Mouse (Mus musculus) hindbrain, embryonic 13.5 days (tissue): ENCODE data around the gene Mbd3. TPM values are rescaled to one million over a fixed set of nuclear protein-coding genes. Genes with fewer than 3 reads are reported as not detected.

ENCODE experiments used
- ATAC-seq: fragments of 200-750 bp; cut with Nextera tagmentation; 2 replicates; pipeline ENCODE4 v1.8.0; 2017; ENCODE audit warnings: moderate TSS enrichment; ENCODE audit not compliant: low FRiP score
- H3K27ac ChIP-seq: fragments of 300-500 bp; sonication (generic); 2 replicates; pipeline ENCODE4 v1.5.1; 2015; ENCODE audit warnings: inconsistent platforms, mild to moderate bottlenecking, moderate library complexity
- H3K27me3 ChIP-seq: fragments of 300-500 bp; sonication (generic); 2 replicates; pipeline ENCODE4 v1.6.1; 2015; ENCODE audit warnings: mild to moderate bottlenecking, inconsistent platforms
- H3K36me3 ChIP-seq: fragments of 300-500 bp; sonication (generic); 2 replicates; pipeline ENCODE4 v1.6.1; 2015; ENCODE audit warnings: mild to moderate bottlenecking, inconsistent platforms
- H3K4me1 ChIP-seq: fragments of 300-500 bp; sonication (generic); replicated peaks from 2 replicates; pipeline ENCODE4 v1.6.1; 2015; ENCODE audit warnings: inconsistent platforms
- H3K4me2 ChIP-seq: fragments of 300-500 bp; sonication (generic); 2 replicates; pipeline ENCODE4 v1.6.1; 2015; ENCODE audit warnings: inconsistent platforms, mild to moderate bottlenecking, moderate library complexity
- H3K4me3 ChIP-seq: fragments of 300-500 bp; sonication (generic); 2 replicates; pipeline ENCODE4 v1.5.1; 2015; ENCODE audit warnings: mild to moderate bottlenecking, inconsistent platforms
- H3K9ac ChIP-seq: fragments of 300-500 bp; sonication (generic); 2 replicates; pipeline ENCODE4 v1.6.1; 2015; ENCODE audit warnings: mild to moderate bottlenecking, inconsistent platforms
- H3K9me3 ChIP-seq: fragments of 300-500 bp; sonication (generic); 2 replicates; pipeline ENCODE4 v1.6.1; 2016; ENCODE audit warnings: inconsistent platforms
- WGBS: fragments of 180-500 bp; shearing (Covaris S2); methylation state at CpG from one replicate; pipeline ENCODE4 v1.1.7; 2015; 5-methylcytosine and 5-hydroxymethylcytosine counted together
- polyA plus RNA-seq: library from polyadenylated mRNA; unstranded; fragments of >200 nt; fragmentation: Nextera tagmentation; extraction: Ambion mirVana; gene quantifications from 2 replicates; pipeline ENCODE4 v1.2.1, GENCODE M21; 2015

Gene Mbd3
- polyA plus RNA-seq, 1 experiment from 2014 or later, result 230 TPM

DNA sequence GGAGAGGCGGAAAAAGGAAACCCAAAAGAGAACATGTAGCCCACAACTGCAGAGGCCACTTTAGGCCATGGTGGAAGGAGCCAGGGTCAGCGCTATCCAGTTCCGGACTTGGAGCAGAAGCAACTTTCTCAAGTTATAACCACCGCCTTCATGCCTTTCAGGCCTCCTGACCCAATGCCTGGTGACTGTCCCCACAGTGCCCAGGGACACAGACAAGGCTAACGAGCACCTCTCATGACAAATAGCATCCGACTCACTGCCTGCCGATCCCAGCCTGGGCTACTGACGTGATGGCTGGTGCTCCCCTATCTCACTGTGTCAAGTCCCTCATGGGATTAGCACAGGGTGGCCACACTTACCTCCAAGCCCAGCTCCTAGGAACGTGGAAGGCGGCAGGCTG is 21.4 kb upstream of the Mbd3 start:
- Histone ChIP-seq H3K9me3 (no peaks in the 10 kb centered on the region), H3K4me3 (no peak overlapping the region), H3K4me2 (no peak overlapping the region), H3K4me1 (peaks cover 70% of the 10 kb centered on the region), H3K27me3 (no peaks in the 10 kb centered on the region), H3K27ac (peak overlapping the region; percentile 87), H3K36me3 (peaks cover 81% of the 10 kb centered on the region), H3K9ac (no peak overlapping the region)
- WGBS, result 93% methylated on average over 10 of the region's 10 CpGs
- no peak for ATAC-seq

DNA sequence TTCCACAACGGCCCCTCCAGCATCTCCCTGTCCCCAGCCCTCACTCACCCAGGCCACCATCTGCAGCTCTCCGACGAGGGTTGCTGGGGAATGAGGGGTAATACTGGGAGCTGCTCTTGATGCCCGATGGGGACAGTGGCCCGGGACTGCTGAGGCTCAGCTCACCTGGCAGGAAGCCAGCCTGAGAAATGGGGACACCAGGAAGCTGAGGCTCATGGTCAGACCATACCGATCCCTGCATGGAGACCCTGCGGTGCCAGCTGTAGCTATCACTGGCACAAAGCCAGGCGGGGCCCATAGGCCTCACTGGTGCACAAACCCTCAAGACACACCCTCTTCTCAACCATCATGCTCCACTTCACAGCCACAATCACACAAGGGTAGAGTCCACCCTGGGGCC is 20.1 kb upstream of the Mbd3 start:
- peak overlapping the region; percentile 79 for H3K27ac ChIP-seq

DNA sequence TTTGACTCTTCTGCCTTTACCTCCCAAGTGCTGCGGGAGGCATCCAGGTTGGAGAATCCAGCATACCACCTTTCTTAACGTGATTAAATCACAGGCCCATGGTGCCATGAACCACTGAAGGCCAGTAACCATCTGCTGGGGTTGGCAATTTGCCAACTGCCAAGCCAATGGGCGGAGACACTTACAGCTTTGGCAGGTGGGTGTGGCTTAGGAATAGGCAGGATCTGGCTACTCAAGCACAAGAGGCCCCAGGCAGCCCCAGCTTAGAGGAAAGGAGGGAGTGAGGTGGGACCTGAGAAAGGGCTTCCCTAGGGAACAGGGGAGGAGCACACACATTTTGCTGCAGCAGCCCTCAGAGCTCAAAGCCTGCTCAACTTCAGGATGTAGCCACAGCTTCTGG is 19.0 kb upstream of the Mbd3 start:
- Histone ChIP-seq H3K4me2 (no peak overlapping the region), H3K4me3 (no peak overlapping the region), H3K9ac (peak overlapping the region; percentile 43), H3K27ac (peak overlapping the region; percentile 79), H3K4me1 (peaks cover 60% of the 10 kb centered on the region), H3K36me3 (peaks cover 87% of the 10 kb centered on the region), H3K27me3 (no peaks in the 10 kb centered on the region), H3K9me3 (no peaks in the 10 kb centered on the region)
- ATAC-seq, result 0 out of 2 replicates have a peak, but pooled peaks have one; percentile 5
- 45% methylated on average over 3 of the region's 3 CpGs for WGBS

More for the DNA sequence above, 20.1 kb upstream of the Mbd3 start:
- Histone ChIP-seq H3K9me3 (no peaks in the 10 kb centered on the region), H3K4me1 (peaks cover 70% of the 10 kb centered on the region), H3K4me2 (no peak overlapping the region), H3K4me3 (no peak overlapping the region), H3K36me3 (peaks cover 81% of the 10 kb centered on the region), H3K9ac (peak overlapping the region; percentile 43; the same call in 1 of the 2 replicates), H3K27me3 (no peaks in the 10 kb centered on the region)
- 66% methylated on average over 8 of the region's 8 CpGs for WGBS
- ATAC-seq, result 0 out of 2 replicates have a peak, but pooled peaks have one; percentile 7

DNA sequence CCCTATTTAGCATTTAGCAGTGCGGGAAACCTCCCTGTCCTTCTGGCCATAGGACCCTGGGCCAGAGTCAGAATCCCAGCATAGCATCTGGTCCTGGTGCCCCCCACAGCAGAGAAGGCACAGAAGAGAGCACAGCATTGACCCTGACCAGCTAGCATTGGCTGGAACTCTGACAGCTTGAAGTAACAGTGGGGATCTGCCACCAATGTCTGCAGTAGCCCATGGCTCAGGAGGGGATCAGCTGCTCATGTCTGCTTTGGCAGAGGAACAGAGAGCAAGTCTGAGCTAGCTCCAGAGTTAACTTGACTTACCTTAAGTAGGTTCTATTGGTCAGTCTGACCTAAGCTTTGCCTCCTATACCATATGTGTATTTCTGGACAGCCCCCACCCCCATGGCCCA is 18.5 kb upstream of the Mbd3 start:
- H3K9me3 ChIP-seq, result no peaks in the 10 kb centered on the region
- H3K4me1 ChIP-seq, result peaks cover 59% of the 10 kb centered on the region
- no peak overlapping the region for H3K4me3 ChIP-seq
- H3K9ac ChIP-seq, result peak overlapping the region; percentile 43
- peak overlapping the region; percentile 76 for H3K27ac ChIP-seq
- H3K4me2 ChIP-seq, result no peak overlapping the region
- H3K36me3 ChIP-seq, result peaks cover 92% of the 10 kb centered on the region
- H3K27me3 ChIP-seq, result no peaks in the 10 kb centered on the region
- WGBS, result 88% methylated on average over 1 of the region's 1 CpGs
- no peak for ATAC-seq

DNA sequence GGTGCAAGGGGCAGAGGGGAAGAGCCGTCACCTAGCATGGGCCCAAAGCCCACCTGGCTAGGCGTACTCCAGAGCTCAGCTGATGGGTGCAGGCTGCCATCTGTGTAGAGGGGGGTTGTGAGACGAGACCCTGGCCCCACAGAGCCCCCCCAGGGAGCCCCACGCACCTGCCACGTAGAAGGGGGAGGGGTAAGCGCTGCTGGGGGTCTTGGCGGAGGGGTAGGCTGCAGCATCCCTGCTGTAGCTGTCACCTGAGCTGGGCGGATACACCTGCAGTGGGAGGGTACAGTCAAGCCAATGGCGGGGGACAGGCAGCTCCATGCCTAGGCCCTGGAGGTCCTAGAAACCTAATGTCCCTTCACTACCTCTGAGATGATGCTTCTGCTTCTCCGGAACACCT is 18.0 kb upstream of the Mbd3 start:
- no peak for ATAC-seq
- H3K36me3 ChIP-seq, result peaks cover 96% of the 10 kb centered on the region
- H3K27me3 ChIP-seq, result no peaks in the 10 kb centered on the region
- no peak overlapping the region for H3K4me2 ChIP-seq
- peaks cover 57% of the 10 kb centered on the region for H3K4me1 ChIP-seq
- H3K27ac ChIP-seq, result peak overlapping the region; percentile 76
- H3K9ac ChIP-seq, result peak overlapping the region; percentile 43; the same call in 1 of the 2 replicates
- H3K4me3 ChIP-seq, result no peak overlapping the region
- 83% methylated on average over 10 of the region's 10 CpGs for WGBS
- no peaks in the 10 kb centered on the region for H3K9me3 ChIP-seq

DNA sequence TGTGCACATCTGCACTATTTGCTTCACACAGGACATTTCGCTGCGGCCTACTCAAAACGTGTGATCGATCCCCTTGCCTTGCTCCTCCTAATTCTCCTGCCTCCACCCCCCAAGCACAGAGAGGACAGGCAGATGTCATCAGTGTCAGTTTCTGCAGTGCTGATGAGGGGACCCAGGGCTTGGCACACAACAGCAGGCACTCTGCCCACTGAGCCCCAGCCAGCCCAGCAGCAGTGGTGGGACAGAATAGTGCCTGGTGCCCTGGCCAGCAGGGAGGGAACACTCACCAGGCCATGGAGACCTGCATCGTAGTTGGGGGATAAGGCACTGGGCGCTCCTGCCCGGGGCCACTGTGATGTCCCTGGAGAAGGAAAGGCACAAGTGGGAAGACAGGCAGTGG is 16.2 kb upstream of the Mbd3 start:
- ATAC-seq, result no peak
- H3K27ac ChIP-seq, result no peak overlapping the region
- 95% methylated on average over 7 of the region's 7 CpGs for WGBS

DNA sequence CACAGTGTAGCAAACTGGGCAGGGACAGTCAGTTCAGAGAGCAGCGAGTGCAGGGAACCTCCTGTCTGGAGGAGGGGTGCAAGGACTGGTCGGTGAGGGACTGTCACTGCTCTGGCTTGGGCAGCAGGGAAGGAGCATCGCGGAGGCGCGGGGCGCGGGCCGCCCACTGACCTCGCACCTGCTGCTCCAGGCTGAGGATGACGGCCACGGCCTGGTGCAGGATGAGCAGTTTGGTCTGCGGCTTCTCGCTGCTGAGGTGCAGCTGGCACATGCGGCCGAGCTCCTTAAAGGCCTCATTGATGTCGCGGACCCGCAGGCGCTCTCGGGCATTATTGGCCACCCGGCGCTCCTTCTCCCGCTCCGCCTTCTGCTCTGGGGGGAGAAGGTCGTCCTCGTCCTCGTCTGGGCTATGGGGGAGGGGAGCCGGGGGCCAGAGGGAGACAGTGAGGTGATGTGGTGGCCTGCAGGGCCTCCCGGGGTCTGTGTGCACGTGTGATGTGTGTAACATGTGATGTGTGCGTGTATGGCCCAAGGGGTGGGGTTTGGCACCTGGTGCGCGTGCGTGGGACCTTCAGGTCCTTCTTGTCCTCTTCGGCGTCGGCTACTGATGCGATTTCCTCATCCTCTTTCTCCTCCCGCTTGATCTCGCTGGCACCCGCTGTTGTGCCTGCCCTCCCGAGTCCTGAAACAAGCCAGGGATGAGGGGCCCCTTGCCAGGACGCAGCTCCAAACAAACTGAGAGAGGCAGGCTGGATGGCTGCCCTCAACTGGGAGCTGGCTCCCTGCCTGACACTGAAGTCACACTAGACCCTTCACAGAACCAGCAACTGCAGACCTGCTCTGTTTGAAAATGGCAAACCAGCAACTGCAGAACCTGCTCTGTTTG is 13.5 kb upstream of the Mbd3 start:
- H3K9ac ChIP-seq, result no peak overlapping the region
- H3K4me3 ChIP-seq, result no peak overlapping the region
- H3K27ac ChIP-seq, result peak overlapping the region; percentile 44; the same call in 1 of the 2 replicates
- peaks cover 16% of the 10 kb centered on the region for H3K4me1 ChIP-seq
- 84% methylated on average over 44 of the region's 44 CpGs for WGBS
- no peaks in the 10 kb centered on the region for H3K27me3 ChIP-seq
- peaks cover 90% of the 10 kb centered on the region for H3K36me3 ChIP-seq
- no peak for ATAC-seq
- H3K9me3 ChIP-seq, result no peaks in the 10 kb centered on the region
- no peak overlapping the region for H3K4me2 ChIP-seq

More for the DNA sequence above, 16.2 kb upstream of the Mbd3 start:
- H3K36me3 ChIP-seq, result peaks cover 100% of the 10 kb centered on the region
- H3K4me2 ChIP-seq, result no peak overlapping the region
- peaks cover 40% of the 10 kb centered on the region for H3K4me1 ChIP-seq
- H3K4me3 ChIP-seq, result no peak overlapping the region
- H3K27me3 ChIP-seq, result no peaks in the 10 kb centered on the region
- H3K9ac ChIP-seq, result no peak overlapping the region
- no peaks in the 10 kb centered on the region for H3K9me3 ChIP-seq

DNA sequence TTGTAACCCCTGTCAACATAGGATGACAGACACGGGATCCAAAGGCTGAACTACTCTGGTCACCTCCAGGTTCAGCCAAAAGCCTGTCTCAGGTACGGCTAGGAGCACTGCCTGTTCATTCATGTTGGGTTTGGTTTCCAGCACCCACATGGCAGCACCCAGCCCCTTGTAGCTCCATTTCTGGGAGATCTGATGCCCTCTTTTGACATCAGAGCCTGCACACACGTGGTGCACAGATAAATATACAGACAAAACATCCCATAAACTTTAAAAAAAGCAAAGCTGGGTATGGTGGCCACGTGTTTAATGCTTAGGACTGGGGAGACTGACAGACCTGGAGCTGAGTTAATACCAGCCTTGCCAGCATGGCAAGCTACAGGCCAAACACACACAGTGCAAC is 8.6 kb upstream of the Mbd3 start:
- ATAC-seq, result no peak
- 53% methylated on average over 4 of the region's 4 CpGs for WGBS
- Histone ChIP-seq H3K36me3 (peaks cover 57% of the 10 kb centered on the region), H3K27ac (no peak overlapping the region), H3K4me2 (peak overlapping the region; percentile 98; the same call in 1 of the 2 replicates), H3K9ac (peak overlapping the region; percentile 94; the same call in 1 of the 2 replicates), H3K4me1 (peaks cover 34% of the 10 kb centered on the region), H3K9me3 (no peaks in the 10 kb centered on the region), H3K4me3 (no peak overlapping the region), H3K27me3 (no peaks in the 10 kb centered on the region)

DNA sequence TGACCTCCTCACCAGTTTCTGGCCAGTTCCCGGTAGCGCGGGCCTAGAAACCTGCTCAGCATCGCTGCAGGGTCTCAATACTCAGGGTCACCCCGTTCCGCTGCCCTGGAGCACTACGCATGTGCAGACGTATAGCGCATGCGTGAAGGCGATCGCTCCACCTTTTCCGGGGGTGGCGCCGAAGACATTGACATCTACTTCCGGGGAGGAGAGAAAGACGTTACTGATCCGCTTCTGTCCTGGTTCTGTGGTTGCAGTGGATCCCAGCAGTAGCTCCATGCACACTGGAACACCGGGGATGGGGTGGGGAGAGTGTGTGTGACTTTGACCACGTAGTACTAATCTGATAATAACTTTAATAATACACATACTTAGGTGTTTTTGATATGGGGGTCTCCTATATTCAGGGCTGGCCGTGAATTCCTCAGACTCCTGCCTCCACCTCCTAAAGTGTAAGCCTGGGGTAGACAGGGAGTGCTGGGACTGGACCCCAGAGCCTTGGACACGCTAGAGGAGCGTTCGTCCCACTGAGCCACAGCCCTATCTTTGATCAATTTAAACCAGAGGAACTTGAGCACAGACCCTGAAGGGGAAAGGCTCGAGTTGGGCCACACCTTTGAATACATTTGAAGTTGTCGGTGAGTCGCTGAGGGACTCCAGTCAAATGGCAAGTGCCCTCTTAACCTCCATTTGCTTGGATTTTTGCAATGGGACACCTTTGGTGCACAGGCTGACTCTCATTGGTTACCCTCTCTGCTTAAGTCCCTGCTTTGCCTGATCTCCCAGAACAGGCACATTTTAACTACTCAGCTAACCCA is 7.5 kb upstream of the Mbd3 start, which contains the start of gene Uqcr11:
Uqcr11 (minus strand) TSS at position 147 of the 818 bp plus-strand sequence.
- Histone ChIP-seq H3K4me3 (peak within 1 kb of the TSS; percentile 92), H3K9ac (peak within 1 kb of the TSS; percentile 94), H3K36me3 (peaks cover 57% of the 10 kb centered on the region), H3K4me2 (peak within 1 kb of the TSS; percentile 98), H3K4me1 (peaks cover 31% of the 10 kb centered on the region), H3K27me3 (no peaks in the 10 kb centered on the region), H3K27ac (peak within 1 kb of the TSS; percentile 89), H3K9me3 (no peaks in the 10 kb centered on the region)
- ATAC-seq, result peak; percentile 78
- WGBS, result 2% methylated on average over 27 of the region's 27 CpGs

DNA sequence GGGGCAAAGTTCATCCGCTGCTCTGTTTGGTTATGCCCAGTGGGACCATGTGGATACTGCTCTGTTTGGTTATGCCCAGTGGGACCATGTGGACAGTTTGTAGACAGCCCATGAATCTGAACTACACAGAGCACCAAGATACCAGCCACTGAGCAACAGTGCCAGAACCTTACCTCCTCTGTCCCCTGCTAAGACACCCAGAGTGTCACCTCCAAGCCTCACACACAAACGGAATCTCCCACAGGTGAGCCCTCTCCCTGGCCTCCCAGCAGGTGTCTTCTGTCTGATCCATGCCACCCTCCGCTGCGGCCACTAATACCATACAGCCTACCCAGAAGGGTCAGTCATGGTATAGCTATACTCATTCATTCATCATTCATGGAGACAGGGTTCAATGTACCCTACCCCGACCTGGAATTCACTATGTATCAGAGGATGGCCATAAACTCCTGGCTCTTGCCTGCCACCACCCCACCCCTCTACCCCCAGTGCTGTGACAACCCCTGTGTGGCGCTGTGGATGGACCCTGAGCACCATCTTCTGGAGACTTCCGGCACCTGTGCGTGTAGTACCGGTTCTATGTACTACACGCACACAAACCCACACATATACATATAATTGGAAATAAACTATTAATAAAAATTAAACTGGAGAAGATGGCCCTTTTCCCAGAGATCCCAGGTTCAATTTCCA is 6.3 kb upstream of the Mbd3 start:
- ATAC-seq, result no peak
- no peak overlapping the region for H3K27ac ChIP-seq

DNA sequence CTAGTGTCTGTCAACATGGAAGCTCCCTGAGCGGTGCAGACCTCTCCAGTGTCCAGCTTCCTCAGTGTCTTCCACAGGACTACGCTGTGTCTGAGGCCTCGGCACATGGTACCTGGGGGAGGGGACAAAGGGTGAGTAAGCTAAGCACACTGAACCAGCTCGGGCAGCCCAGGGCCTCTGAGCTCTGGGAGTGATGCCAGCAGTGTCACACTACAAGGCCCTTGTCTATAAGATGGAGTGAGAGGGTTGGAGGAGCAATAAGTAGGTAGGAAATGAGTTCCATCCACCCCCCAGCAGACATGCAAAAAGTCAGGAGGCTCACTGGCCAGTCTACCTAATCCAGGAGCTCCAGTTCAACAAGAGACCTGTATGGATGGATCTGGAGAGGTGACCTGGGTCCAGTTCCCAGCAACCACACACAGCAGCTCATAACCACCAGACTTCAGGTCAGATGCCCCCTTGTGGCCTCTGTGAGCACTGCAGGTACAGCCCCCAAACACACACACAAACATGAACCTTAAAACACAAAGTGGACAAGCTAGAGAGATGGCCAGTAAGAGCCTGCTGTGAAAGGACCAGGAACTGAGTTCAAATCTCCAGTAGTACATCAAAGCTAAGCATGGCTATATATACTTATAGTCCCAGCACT is 3.8 kb upstream of the Mbd3 start:
- H3K4me3 ChIP-seq, result no peak overlapping the region
- 96% methylated on average over 4 of the region's 4 CpGs for WGBS
- ATAC-seq, result no peak

More for the DNA sequence above, 6.3 kb upstream of the Mbd3 start:
- peak overlapping the region; percentile 94 for H3K9ac ChIP-seq
- no peaks in the 10 kb centered on the region for H3K9me3 ChIP-seq
- peaks cover 37% of the 10 kb centered on the region for H3K4me1 ChIP-seq
- H3K27me3 ChIP-seq, result no peaks in the 10 kb centered on the region
- H3K4me2 ChIP-seq, result peak overlapping the region; percentile 98
- H3K4me3 ChIP-seq, result peak overlapping the region; percentile 92
- WGBS, result 60% methylated on average over 10 of the region's 10 CpGs
- H3K36me3 ChIP-seq, result peaks cover 54% of the 10 kb centered on the region

More for the DNA sequence above, 3.8 kb upstream of the Mbd3 start:
- Histone ChIP-seq H3K4me2 (no peak overlapping the region), H3K4me1 (peaks cover 44% of the 10 kb centered on the region), H3K9ac (no peak overlapping the region), H3K27me3 (no peaks in the 10 kb centered on the region), H3K9me3 (no peaks in the 10 kb centered on the region), H3K27ac (no peak overlapping the region), H3K36me3 (peaks cover 37% of the 10 kb centered on the region)
